15 mouse cellular contexts compared by ENCODE assay signal in genomic region chr14:48753517-48754079, GRCm38 (mm10).
DNase-seq lines count a peak whose midpoint lies in the region; ATAC-seq and TF ChIP-seq lines count a peak whose summit lies in the region.
"Had no signal": no experiment of that assay in that cellular context is flagged by ENCODE, and none has a peak within 500 bp of the region (broad histone marks: within the 10 kb centered on the region; RNA-seq: fewer than 3 reads in every experiment).

No protein-coding gene starts in this region.

- peaks cover 30% of the 10 kb centered on the region for H3K27me3 ChIP-seq in E14TG2a.4 (ENCODE audit: insufficient read depth, low read length)
- peaks cover 8% of the 10 kb centered on the region; the same call in 1 of the 2 replicates for H3K27me3 ChIP-seq in embryonic facial prominence, embryonic 11.5 days (ENCODE audit: control insufficient read depth, insufficient read depth, low read length)
- peaks cover 36% of the 10 kb centered on the region for H3K27me3 ChIP-seq in limb, embryonic 10.5 days (ENCODE audit: low read depth, poor library complexity, severe bottlenecking)
- H3K27me3 ChIP-seq: megakaryocyte, embryonic 14.5 days had no signal

- WGBS in embryonic facial prominence, embryonic 11.5 days = 20% methylated on average over 10 of the region's 10 CpGs
- WGBS in limb, embryonic 10.5 days = 16% methylated on average over 10 of the region's 10 CpGs

- H3K4me1 ChIP-seq in E14TG2a.4 (replicated peaks; ENCODE audit: low read depth, low read length) = peaks cover 70% of the 10 kb centered on the region
- no peaks in the 10 kb centered on the region; the same call in 1 of the 2 replicates for H3K4me1 ChIP-seq in embryonic facial prominence, embryonic 11.5 days (ENCODE audit: control insufficient read depth, insufficient read depth, low read length)
- H3K4me1 ChIP-seq in limb, embryonic 10.5 days = peaks cover 37% of the 10 kb centered on the region
- H3K4me1 ChIP-seq: heart, embryonic 10.5 days; megakaryocyte, embryonic 14.5 days had no signal

- 0 out of 2 replicates have a peak overlapping the region, but pooled peaks have one; percentile 3 for H3K4me3 ChIP-seq in E14TG2a.4 (replicated peaks; ENCODE audit: low read length)
- H3K4me3 ChIP-seq in embryonic facial prominence, embryonic 11.5 days (ENCODE audit: low read depth, low read length) = no peak overlapping the region
- H3K4me3 ChIP-seq in limb, embryonic 10.5 days = no peak overlapping the region
- H3K4me3 ChIP-seq: heart, embryonic 10.5 days; megakaryocyte, embryonic 14.5 days had no signal

- peak; percentile 27 for DNase-seq in embryonic facial prominence, embryonic 11.5 days (ENCODE audit: low spot score)
- DNase-seq in limb, embryonic 10.5 days (ENCODE audit: low spot score) = no peak
- DNase-seq in neural tube, embryonic 10.5 days (ENCODE audit: extremely low spot score, low spot score) = peak; percentile 20
- DNase-seq in spleen, adult 18-20 months = no peak
- no peak for DNase-seq in liver
- DNase-seq: gastrocnemius, postnatal 10 days; heart, postnatal 36 days; kidney, adult 18-20 months; kidney, postnatal 4 days; lung, adult 2 months; right cerebral cortex, postnatal 14 days had no signal

- H3K4me2 ChIP-seq in embryonic facial prominence, embryonic 11.5 days (ENCODE audit: low read depth, low read length) = no peak overlapping the region

- no peak for TF ChIP-seq CTCF in E14TG2a.4 (conservative IDR thresholded peaks at IDR 0.05; ENCODE audit: low read length)

- ATAC-seq in embryonic facial prominence, embryonic 11.5 days (replicated peaks; ENCODE audit: insufficient number of reproducible peaks, low FRiP score, low TSS enrichment, low read depth) = 0 out of 2 replicates have a peak, but pooled peaks have one; percentile 15
- ATAC-seq in frontal cortex, adult (ENCODE audit: low TSS enrichment) = no peak

- H3K9ac ChIP-seq in embryonic facial prominence, embryonic 11.5 days (replicated peaks; ENCODE audit: low read length) = no peak overlapping the region

- H3K36me3 ChIP-seq in E14TG2a.4 (ENCODE audit: insufficient read depth, low read length) = no peaks in the 10 kb centered on the region
- no peaks in the 10 kb centered on the region for H3K36me3 ChIP-seq in embryonic facial prominence, embryonic 11.5 days (replicated peaks; ENCODE audit: control insufficient read depth, insufficient read depth, low read depth, low read length)
- H3K36me3 ChIP-seq in limb, embryonic 10.5 days = no peaks in the 10 kb centered on the region
- H3K36me3 ChIP-seq: heart, embryonic 10.5 days had no signal

- no peak overlapping the region for H3K27ac ChIP-seq in embryonic facial prominence, embryonic 11.5 days (replicated peaks; ENCODE audit: low read depth, low read length)
- H3K27ac ChIP-seq in limb, embryonic 10.5 days = peak overlapping the region; percentile 36; the same call in 1 of the 2 replicates
- H3K27ac ChIP-seq: heart, embryonic 10.5 days had no signal

- H3K9me3 ChIP-seq in E14TG2a.4 (ENCODE audit: low read length) = no peaks in the 10 kb centered on the region
- no peaks in the 10 kb centered on the region for H3K9me3 ChIP-seq in embryonic facial prominence, embryonic 11.5 days (replicated peaks; ENCODE audit: control insufficient read depth, low read length)
- H3K9me3 ChIP-seq in limb, embryonic 10.5 days (replicated peaks) = no peaks in the 10 kb centered on the region
- H3K9me3 ChIP-seq: heart, embryonic 10.5 days had no signal

Comparison
In these comparisons a context has a peak if more than half of its experiments do, and no peak if none do; other contexts are left out.
1. DNase-seq: peak in embryonic facial prominence, embryonic 11.5 days (single experiment) and neural tube, embryonic 10.5 days (single experiment); none in limb, embryonic 10.5 days (single experiment), spleen, adult 18-20 months (0 of 2) and liver (single experiment).